Mouse (Mus musculus) embryo, embryonic 10.5 days (tissue): ENCODE measurements at regions not wholly inside any gene's neighbourhood (a gene's known extent, or its start where the extent isn't known, plus 50 kb on each side); places are given as distances from the start of the nearest gene placed in this dataset.

Experiments
- DNase-seq: peaks from one replicate; pipeline ENCODE4 v3.0.0-alpha.2; 2015; ENCODE audit warnings: low spot score

- DNase-seq, result no peak
These were observed 1104.2 kb downstream of the Gsdmc2 start for GRCm38 (mm10) chr15:62740746-62741145.

GRCm38 (mm10) chr15:62735334-62735733 lies 1109.6 kb downstream of the Gsdmc2 start:
- no peak for DNase-seq

GRCm38 (mm10) chr15:62734900-62735299 lies 1110.1 kb downstream of the Gsdmc2 start:
- no peak for DNase-seq

- no peak for DNase-seq
These were observed 1114.5 kb downstream of the Gsdmc2 start for GRCm38 (mm10) chr15:62730524-62730923.

GRCm38 (mm10) chr15:62714265-62714664 lies 1130.7 kb downstream of the Gsdmc2 start:
- no peak for DNase-seq

GRCm38 (mm10) chr15:62712543-62713131 lies 1132.3 kb downstream of the Gsdmc2 start:
- no peak for DNase-seq

- no peak for DNase-seq
These were observed 1132.9 kb downstream of the Gsdmc2 start for GRCm38 (mm10) chr15:62712060-62712542.

GRCm38 (mm10) chr15:62709546-62709945 lies 1135.4 kb downstream of the Gsdmc2 start:
- no peak for DNase-seq

- no peak for DNase-seq
These were observed 1146.4 kb downstream of the Gsdmc2 start for GRCm38 (mm10) chr15:62698559-62698958.

GRCm38 (mm10) chr15:62694734-62695133 lies 1150.2 kb downstream of the Gsdmc2 start:
- no peak for DNase-seq

- no peak for DNase-seq
These were observed 1151.3 kb downstream of the Gsdmc2 start for GRCm38 (mm10) chr15:62693671-62694070.

GRCm38 (mm10) chr15:62673410-62673809 lies 1171.6 kb downstream of the Gsdmc2 start:
- DNase-seq, result no peak

GRCm38 (mm10) chr15:62670026-62670425 lies 1175.0 kb downstream of the Gsdmc2 start:
- DNase-seq, result no peak

- no peak for DNase-seq
These were observed 1185.9 kb downstream of the Gsdmc2 start for GRCm38 (mm10) chr15:62659096-62659495.

- no peak for DNase-seq
These were observed 1186.3 kb downstream of the Gsdmc2 start for GRCm38 (mm10) chr15:62658695-62659094.

- no peak for DNase-seq
These were observed 1198.4 kb downstream of the Gsdmc2 start for GRCm38 (mm10) chr15:62646476-62647168.

GRCm38 (mm10) chr15:62644744-62645143 lies 1200.2 kb downstream of the Gsdmc2 start:
- no peak for DNase-seq

- no peak for DNase-seq
These were observed 1200.7 kb downstream of the Gsdmc2 start for GRCm38 (mm10) chr15:62644296-62644695.

GRCm38 (mm10) chr15:62641051-62641710 lies 1203.8 kb downstream of the Gsdmc2 start:
- no peak for DNase-seq

GRCm38 (mm10) chr15:62625406-62625805 lies 1219.6 kb downstream of the Gsdmc2 start:
- no peak for DNase-seq

- DNase-seq, result no peak
These were observed 1228.9 kb downstream of the Gsdmc2 start for GRCm38 (mm10) chr15:62616042-62616441.

- DNase-seq, result no peak
These were observed 1248.2 kb downstream of the Gsdmc2 start for GRCm38 (mm10) chr15:62596735-62597134.

- DNase-seq, result no peak
These were observed 1256.4 kb downstream of the Gsdmc2 start for GRCm38 (mm10) chr15:62588580-62588979.
